Mouse (Mus musculus) hindbrain, embryonic 12.5 days (tissue): ENCODE data around the gene Cdkal1. TPM values are rescaled to one million over a fixed set of nuclear protein-coding genes. Genes with fewer than 3 reads are reported as not detected.

Experiments used
- ATAC-seq: fragments of 200-750 bp; cut with Nextera tagmentation; 2 replicates; pipeline ENCODE4 v1.8.0; 2017; ENCODE audit warnings: moderate TSS enrichment; ENCODE audit not compliant: low FRiP score
- H3K27ac ChIP-seq: fragments of 300-500 bp; sonication (generic); 2 replicates; pipeline ENCODE4 v1.5.1; 2016; ENCODE audit warnings: mild to moderate bottlenecking
- H3K27me3 ChIP-seq: fragments of 300-500 bp; sonication (generic); 2 replicates; pipeline ENCODE4 v1.6.1; 2016; ENCODE audit warnings: mild to moderate bottlenecking
- H3K36me3 ChIP-seq: fragments of 300-500 bp; sonication (generic); 2 replicates; pipeline ENCODE4 v1.6.1; 2016; ENCODE audit warnings: mild to moderate bottlenecking
- H3K4me1 ChIP-seq: fragments of 300-500 bp; sonication (generic); 2 replicates; pipeline ENCODE4 v1.6.1; 2016
- H3K4me2 ChIP-seq: fragments of 300-500 bp; sonication (generic); replicated peaks from 2 replicates; pipeline ENCODE4 v1.6.1; 2016; ENCODE audit warnings: mild to moderate bottlenecking
- H3K4me3 ChIP-seq: fragments of 300-500 bp; sonication (generic); 2 replicates; pipeline ENCODE4 v1.5.1; 2016; ENCODE audit warnings: mild to moderate bottlenecking
- H3K9ac ChIP-seq: fragments of 300-500 bp; sonication (generic); 2 replicates; pipeline ENCODE4 v1.6.1; 2016; ENCODE audit warnings: mild to moderate bottlenecking, moderate library complexity
- H3K9me3 ChIP-seq: fragments of 300-500 bp; sonication (generic); replicated peaks from 2 replicates; pipeline ENCODE4 v1.6.1; 2016; ENCODE audit warnings: mild to moderate bottlenecking
- WGBS: fragments of 180-500 bp; shearing (Covaris S2); methylation state at CpG from one replicate; pipeline ENCODE4 v1.1.7; 2016; 5-methylcytosine and 5-hydroxymethylcytosine counted together
- polyA plus RNA-seq: library from polyadenylated mRNA; unstranded; fragments of >200 nt; fragmentation: Nextera tagmentation; extraction: Ambion mirVana; gene quantifications from 2 replicates; pipeline ENCODE4 v1.2.1, GENCODE M21; 2016

Gene Cdkal1
- polyA plus RNA-seq, 1 experiment from 2014 or later, result 31.4 TPM

DNA sequence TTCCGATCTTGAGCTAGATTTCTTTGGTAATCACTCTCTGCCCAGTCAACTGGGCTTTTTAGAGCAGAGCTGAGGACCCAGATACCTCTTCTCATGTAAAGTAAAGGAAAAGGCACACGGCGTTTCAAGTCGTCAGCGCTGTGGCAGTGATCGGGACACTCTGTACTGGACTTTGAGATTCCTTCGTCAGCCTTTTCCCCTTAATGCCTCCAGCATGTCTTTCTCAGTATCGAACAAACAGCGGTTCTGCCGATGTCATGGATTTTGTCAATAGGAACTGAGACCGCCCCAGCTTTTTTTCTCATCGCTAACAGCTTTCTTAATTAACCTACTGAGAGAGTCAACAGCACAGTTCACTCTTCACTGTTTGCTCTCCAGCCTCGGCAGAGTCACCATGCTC is 705.4 kb downstream of the Cdkal1 start:
- no peaks in the 10 kb centered on the region for H3K27me3 ChIP-seq
- no peak overlapping the region for H3K4me2 ChIP-seq
- no peak for ATAC-seq
- H3K4me1 ChIP-seq, result no peaks in the 10 kb centered on the region
- 77% methylated on average over 13 of the region's 13 CpGs for WGBS
- no peak overlapping the region for H3K9ac ChIP-seq
- H3K9me3 ChIP-seq, result no peaks in the 10 kb centered on the region
- H3K36me3 ChIP-seq, result no peaks in the 10 kb centered on the region
- H3K27ac ChIP-seq, result no peak overlapping the region
- no peak overlapping the region for H3K4me3 ChIP-seq

DNA sequence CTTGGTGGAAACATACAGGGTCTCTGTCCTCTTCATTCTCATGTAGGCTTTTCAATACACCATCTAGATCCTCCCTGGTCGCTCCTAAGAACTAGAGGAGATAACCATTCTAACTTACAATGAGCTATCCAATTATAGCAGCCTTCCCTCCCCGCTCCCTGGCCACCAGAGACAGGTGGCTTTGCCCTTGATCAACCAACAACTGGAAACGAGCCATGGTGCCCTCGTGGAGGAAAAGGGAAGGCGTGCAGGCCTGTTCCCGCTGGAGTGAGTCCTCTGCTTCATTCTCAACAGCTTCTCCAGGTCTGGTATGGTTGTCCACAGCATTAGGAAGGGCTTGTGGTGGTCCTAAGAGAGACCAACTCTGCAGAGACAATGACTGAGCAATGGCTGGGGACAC is 706.1 kb downstream of the Cdkal1 start:
- Histone ChIP-seq H3K9me3 (no peaks in the 10 kb centered on the region), H3K36me3 (no peaks in the 10 kb centered on the region), H3K4me3 (no peak overlapping the region), H3K27me3 (no peaks in the 10 kb centered on the region), H3K4me2 (no peak overlapping the region), H3K4me1 (no peaks in the 10 kb centered on the region), H3K27ac (no peak overlapping the region), H3K9ac (no peak overlapping the region)
- no peak for ATAC-seq
- WGBS, result 87% methylated on average over 6 of the region's 6 CpGs

DNA sequence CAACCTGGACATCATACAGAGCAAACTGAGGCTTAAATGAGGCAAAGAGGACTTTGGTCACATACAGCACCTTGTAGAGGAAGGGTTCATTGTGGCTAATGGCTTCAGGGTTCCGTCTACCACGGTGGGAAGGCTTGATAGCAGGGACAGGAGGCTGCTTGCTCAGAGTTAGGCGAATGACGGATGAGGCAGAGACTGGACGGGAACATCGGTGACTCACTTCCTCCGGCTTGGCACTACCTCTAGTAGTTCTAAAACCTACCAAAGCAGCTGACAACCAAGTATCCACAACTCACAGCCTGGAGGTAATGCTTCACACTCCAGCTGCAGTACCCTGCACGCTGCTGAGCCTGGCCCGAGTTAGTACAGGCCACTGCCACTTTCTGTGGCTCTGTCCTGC is 706.9 kb downstream of the Cdkal1 start:
- Histone ChIP-seq H3K4me1 (no peaks in the 10 kb centered on the region), H3K9me3 (no peaks in the 10 kb centered on the region), H3K36me3 (no peaks in the 10 kb centered on the region), H3K27ac (no peak overlapping the region), H3K4me3 (no peak overlapping the region), H3K4me2 (no peak overlapping the region), H3K27me3 (no peaks in the 10 kb centered on the region), H3K9ac (no peak overlapping the region)
- WGBS, result 83% methylated on average over 9 of the region's 9 CpGs
- ATAC-seq, result no peak

Other genes starting within 250 kb of the Cdkal1 start
- gene E2f3, start 130.4 kb upstream of the Cdkal1 start, polyA plus RNA-seq, result 13.6 and 14.6 TPM in 2 replicates